Mouse (Mus musculus) mammary gland, adult 2 months (tissue): Measurements from ENCODE around the gene Qrich2. TPM values are rescaled to one million over a fixed set of nuclear protein-coding genes. Genes with fewer than 3 reads are reported as not detected.

Experiments used
- polyA plus RNA-seq: library from polyadenylated mRNA; depleted of rRNA; stranded (reverse); fragments of >200 nt; gene quantifications from 2 replicates; pipeline ENCODE4 v1.2.3, GENCODE M21; 2012; ENCODE audit warnings: low replicate concordance; rRNA removed

Gene Qrich2
- polyA plus RNA-seq: 0.27 and 0.59 TPM in 2 replicates

GRCm38 (mm10) chr11:116466141-116466540 is at the start of gene Qrich2:
TSS of gene Qrich2 (minus strand) at chr11:116466241.

GRCm38 (mm10) chr11:116493795-116494252 is 27.8 kb upstream of the Qrich2 start, which contains the start of gene Prpsap1:
TSS of gene Prpsap1 (minus strand) at chr11:116494202.

GRCm38 (mm10) chr11:116433356-116434286 is 32.4 kb downstream of the Qrich2 start, which contains the start of gene Ubald2:
TSS of gene Ubald2 (plus strand) at chr11:116434094.

GRCm38 (mm10) chr11:116412904-116413630 is 53.0 kb downstream of the Qrich2 start, which contains the start of gene Rnf157:
TSS of gene Rnf157 (minus strand) at chr11:116413032.

Other genes starting within 250 kb of the Qrich2 start
- 2.1 and 2.3 TPM in 2 replicates for gene Evpl, start 228.2 kb downstream of the Qrich2 start, polyA plus RNA-seq
- gene Srp68, start 192.0 kb downstream of the Qrich2 start, polyA plus RNA-seq: 30.3 and 47.4 TPM in 2 replicates
- 0.06 and 0.19 TPM in 2 replicates for gene Galr2, start 185.3 kb downstream of the Qrich2 start, polyA plus RNA-seq
- 27.4 and 47.5 TPM in 2 replicates for gene Exoc7, start 159.0 kb downstream of the Qrich2 start, polyA plus RNA-seq
- gene Foxj1, start 130.8 kb downstream of the Qrich2 start, polyA plus RNA-seq: 1.7 and 4.5 TPM in 2 replicates
- gene Rnf157, start 53.2 kb downstream of the Qrich2 start, polyA plus RNA-seq: 7.3 TPM in 2 replicates
- 98.8 and 178 TPM in 2 replicates for gene Ubald2, start 32.1 kb downstream of the Qrich2 start, polyA plus RNA-seq
- gene Prpsap1, start 28.0 kb upstream of the Qrich2 start, polyA plus RNA-seq: 72.4 and 102 TPM in 2 replicates
- gene Sphk1, start 64.7 kb upstream of the Qrich2 start, polyA plus RNA-seq: 7.0 and 7.6 TPM in 2 replicates
- 20.3 and 21.6 TPM in 2 replicates for gene Ube2o, start 115.2 kb upstream of the Qrich2 start, polyA plus RNA-seq
- gene Aanat, start 120.2 kb upstream of the Qrich2 start, polyA plus RNA-seq: not detected in 2 replicates
- gene Rhbdf2, start 160.8 kb upstream of the Qrich2 start, polyA plus RNA-seq: 51.0 and 65.9 TPM in 2 replicates
- 1.5 and 2.2 TPM in 2 replicates for gene Prcd, start 187.3 kb upstream of the Qrich2 start, polyA plus RNA-seq
- gene Cygb, start 188.1 kb upstream of the Qrich2 start, polyA plus RNA-seq: 58.5 and 87.0 TPM in 2 replicates